Mouse (Mus musculus): ENCODE measurements around the gene Vwa2. TPM values are rescaled to one million over a fixed set of nuclear protein-coding genes. Genes with fewer than 3 reads are reported as not detected.

Gene Vwa2
- total RNA-seq, 1 experiment from 2014 or later: not detected

- ATAC-seq (replicated peaks; ENCODE audit: insufficient number of reproducible peaks, low FRiP score, low TSS enrichment, poor library complexity, severe bottlenecking): no peak
Measured at GRCm38 (mm10) chr19:56904095-56904494, 30.0 kb downstream of the Vwa2 start.

GRCm38 (mm10) chr19:56905395-56905794 lies 31.3 kb downstream of the Vwa2 start:
- no peak for ATAC-seq (replicated peaks; ENCODE audit: insufficient number of reproducible peaks, low FRiP score, low TSS enrichment, poor library complexity, severe bottlenecking)

GRCm38 (mm10) chr19:56907850-56908249 lies 33.8 kb downstream of the Vwa2 start:
- no peak for ATAC-seq (replicated peaks; ENCODE audit: insufficient number of reproducible peaks, low FRiP score, low TSS enrichment, poor library complexity, severe bottlenecking)

- no peak for ATAC-seq (replicated peaks; ENCODE audit: insufficient number of reproducible peaks, low FRiP score, low TSS enrichment, poor library complexity, severe bottlenecking)
Measured at GRCm38 (mm10) chr19:56908472-56909270, 34.6 kb downstream of the Vwa2 start.

- no peak for ATAC-seq (replicated peaks; ENCODE audit: insufficient number of reproducible peaks, low FRiP score, low TSS enrichment, poor library complexity, severe bottlenecking)
Measured at GRCm38 (mm10) chr19:56910561-56910960, 36.5 kb downstream of the Vwa2 start.

- ATAC-seq (replicated peaks; ENCODE audit: insufficient number of reproducible peaks, low FRiP score, low TSS enrichment, poor library complexity, severe bottlenecking): no peak
Measured at GRCm38 (mm10) chr19:56913761-56914160, 39.7 kb downstream of the Vwa2 start.

- no peak for ATAC-seq (replicated peaks; ENCODE audit: insufficient number of reproducible peaks, low FRiP score, low TSS enrichment, poor library complexity, severe bottlenecking)
Measured at GRCm38 (mm10) chr19:56914658-56915057, 40.6 kb downstream of the Vwa2 start.

GRCm38 (mm10) chr19:56915084-56915483 lies 41.0 kb downstream of the Vwa2 start:
- ATAC-seq (replicated peaks; ENCODE audit: insufficient number of reproducible peaks, low FRiP score, low TSS enrichment, poor library complexity, severe bottlenecking): no peak

- ATAC-seq (replicated peaks; ENCODE audit: insufficient number of reproducible peaks, low FRiP score, low TSS enrichment, poor library complexity, severe bottlenecking): no peak
Measured at GRCm38 (mm10) chr19:56919628-56920027, 45.6 kb downstream of the Vwa2 start.

- no peak for ATAC-seq (replicated peaks; ENCODE audit: insufficient number of reproducible peaks, low FRiP score, low TSS enrichment, poor library complexity, severe bottlenecking)
Measured at GRCm38 (mm10) chr19:56920232-56920631, 46.2 kb downstream of the Vwa2 start.

GRCm38 (mm10) chr19:56921744-56922143 lies 47.7 kb downstream of the Vwa2 start:
- ATAC-seq (replicated peaks; ENCODE audit: insufficient number of reproducible peaks, low FRiP score, low TSS enrichment, poor library complexity, severe bottlenecking): no peak

GRCm38 (mm10) chr19:56929392-56929791 lies 55.3 kb downstream of the Vwa2 start:
- no peak for ATAC-seq (replicated peaks; ENCODE audit: insufficient number of reproducible peaks, low FRiP score, low TSS enrichment, poor library complexity, severe bottlenecking)

- ATAC-seq (replicated peaks; ENCODE audit: insufficient number of reproducible peaks, low FRiP score, low TSS enrichment, poor library complexity, severe bottlenecking): no peak
Measured at GRCm38 (mm10) chr19:56930029-56930428, 56.0 kb downstream of the Vwa2 start.

- ATAC-seq (replicated peaks; ENCODE audit: insufficient number of reproducible peaks, low FRiP score, low TSS enrichment, poor library complexity, severe bottlenecking): no peak
Measured at GRCm38 (mm10) chr19:56933800-56934199, 59.8 kb downstream of the Vwa2 start.

- ATAC-seq (replicated peaks; ENCODE audit: insufficient number of reproducible peaks, low FRiP score, low TSS enrichment, poor library complexity, severe bottlenecking): no peak
Measured at GRCm38 (mm10) chr19:56935111-56935510, 61.1 kb downstream of the Vwa2 start.

- ATAC-seq (replicated peaks; ENCODE audit: insufficient number of reproducible peaks, low FRiP score, low TSS enrichment, poor library complexity, severe bottlenecking): no peak
Measured at GRCm38 (mm10) chr19:56935777-56936176, 61.7 kb downstream of the Vwa2 start.

GRCm38 (mm10) chr19:56936253-56936652 lies 62.2 kb downstream of the Vwa2 start:
- ATAC-seq (replicated peaks; ENCODE audit: insufficient number of reproducible peaks, low FRiP score, low TSS enrichment, poor library complexity, severe bottlenecking): no peak

- no peak for ATAC-seq (replicated peaks; ENCODE audit: insufficient number of reproducible peaks, low FRiP score, low TSS enrichment, poor library complexity, severe bottlenecking)
Measured at GRCm38 (mm10) chr19:56937911-56938310, 63.9 kb downstream of the Vwa2 start.

- no peak for ATAC-seq (replicated peaks; ENCODE audit: insufficient number of reproducible peaks, low FRiP score, low TSS enrichment, poor library complexity, severe bottlenecking)
Measured at GRCm38 (mm10) chr19:56939826-56940225, 65.8 kb downstream of the Vwa2 start.

- no peak for ATAC-seq (replicated peaks; ENCODE audit: insufficient number of reproducible peaks, low FRiP score, low TSS enrichment, poor library complexity, severe bottlenecking)
Measured at GRCm38 (mm10) chr19:56940507-56940906, 66.5 kb downstream of the Vwa2 start.

GRCm38 (mm10) chr19:56942216-56942615 lies 68.2 kb downstream of the Vwa2 start:
- ATAC-seq (replicated peaks; ENCODE audit: insufficient number of reproducible peaks, low FRiP score, low TSS enrichment, poor library complexity, severe bottlenecking): no peak

All from monocyte, adult 5-6 weeks (primary cell).